Mouse (Mus musculus) mouse embryonic stem cell (cell line): ENCODE data around the gene Polr1d.

Experiments
- in situ Hi-C, 2 experiments: fragments of 300-500 bp; cut with MboI; formaldehyde crosslinking; loops; 1 replicate in 1 of 2; 3 replicates in 1 of 2; pipeline ENCODE4 v1.14.3; 2019 to 2020; ENCODE audit warnings: low sequenced_read_pairs in 2 of 2, low pct_unique_long_range_greater_than_20kb in 1 of 2, mixed read lengths in 1 of 2; ENCODE audit not compliant: unreplicated experiment in 1 of 2

Polr1d gene

DNA sequence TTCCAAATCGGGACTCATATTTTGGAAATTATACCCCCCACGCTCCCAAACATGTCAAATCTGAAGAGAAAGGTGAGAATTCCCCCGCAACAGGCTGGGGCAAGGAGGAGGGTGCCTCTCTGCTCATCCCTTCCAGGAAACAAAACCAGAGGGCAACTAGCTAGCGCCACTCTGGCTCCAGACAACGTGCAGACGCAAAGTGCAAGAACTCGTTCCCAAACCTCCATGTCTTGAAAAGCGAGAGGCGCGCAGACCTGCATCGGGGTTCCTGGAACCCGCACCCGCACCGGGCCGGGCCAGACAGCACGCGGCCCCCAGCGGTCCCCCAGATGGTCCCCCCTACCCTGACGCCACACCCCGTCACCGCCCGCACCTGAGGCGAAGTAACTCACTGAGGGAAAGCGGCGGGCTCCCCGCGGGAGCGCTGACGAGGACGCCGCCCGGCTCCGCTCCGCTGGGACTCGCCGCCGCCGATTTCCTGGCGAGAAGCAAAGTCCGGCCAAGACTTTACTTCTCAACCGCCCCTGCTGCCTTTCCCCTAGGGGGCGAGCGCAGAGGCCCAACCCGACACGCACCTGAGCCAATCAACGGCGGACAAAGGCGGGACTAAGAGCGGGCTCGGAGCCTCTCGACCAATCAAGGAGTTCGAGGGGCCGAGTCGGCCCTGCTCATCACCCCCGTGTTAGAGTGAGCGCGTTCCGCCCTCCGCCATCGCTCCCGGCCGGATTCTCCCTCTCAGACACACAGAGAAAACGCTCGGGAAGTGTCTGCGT is 638 bp upstream of the Polr1d start, which contains the start of gene Lnx2:
Lnx2 (minus strand) TSS at position 561 of the 773 bp plus-strand sequence.
- in situ Hi-C loops: no loop called here

GRCm38 (mm10) chr5:147077305-147078034 is 620 bp downstream of the Polr1d start:
- in situ Hi-C loops: no loop called here

GRCm38 (mm10) chr5:147078110-147078900 is 1.5 kb downstream of the Polr1d start:
- in situ Hi-C loops: no loop called here

DNA sequence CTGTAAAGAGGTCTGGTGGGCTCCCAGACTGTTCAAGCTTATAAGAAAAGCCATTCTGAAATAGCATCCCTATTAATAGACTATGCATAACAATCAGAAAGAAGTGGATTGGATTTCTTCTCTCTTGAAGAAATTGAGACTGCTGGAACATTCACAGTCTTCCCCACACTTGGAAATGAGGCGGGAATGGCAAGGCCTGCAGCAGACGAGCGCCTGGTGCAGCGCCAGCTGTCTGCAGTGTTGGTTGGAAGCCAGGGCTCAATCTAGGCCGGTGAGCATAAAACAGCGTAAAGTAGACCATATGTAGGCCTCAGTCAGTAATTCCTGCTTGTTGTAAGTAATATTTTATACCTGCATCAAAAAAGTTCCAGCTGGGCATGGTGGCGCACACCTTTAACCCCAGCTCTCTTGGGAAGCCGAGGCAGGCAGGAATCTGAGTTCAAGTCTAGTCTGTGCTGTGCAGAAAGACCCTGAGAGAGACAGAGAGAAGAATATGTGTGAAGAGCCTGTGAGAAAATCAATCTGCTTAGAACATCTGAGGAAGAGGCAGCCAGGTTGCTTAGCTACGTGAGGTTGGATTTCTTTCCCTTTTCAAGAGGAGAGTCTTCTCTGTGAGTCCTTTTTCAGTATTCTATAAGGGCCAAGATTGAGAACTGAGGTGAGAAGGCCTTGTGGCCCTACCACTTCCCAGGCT is 8.5 kb downstream of the Polr1d start:
- in situ Hi-C loops: no loop called here

DNA sequence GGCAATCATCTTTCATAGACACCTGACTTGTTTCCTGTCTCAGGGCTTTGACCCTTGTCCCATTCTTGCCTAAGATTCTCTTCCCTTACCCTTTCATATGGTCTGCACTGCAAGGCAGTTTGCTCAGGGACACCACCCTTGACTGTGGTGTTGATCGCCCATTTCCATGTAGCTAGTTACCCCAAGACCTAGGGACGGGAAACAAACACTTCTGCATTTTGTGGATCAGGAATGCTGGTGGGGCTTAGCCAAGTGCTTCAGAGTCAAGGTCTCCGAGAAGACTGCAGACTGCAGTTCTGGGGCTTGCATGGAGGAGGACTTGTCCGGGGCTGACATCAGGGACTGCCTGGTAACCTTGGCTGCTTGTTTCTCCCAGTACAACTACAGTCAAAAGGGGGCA is 10.0 kb downstream of the Polr1d start:
- in situ Hi-C loops: no loop called here

DNA sequence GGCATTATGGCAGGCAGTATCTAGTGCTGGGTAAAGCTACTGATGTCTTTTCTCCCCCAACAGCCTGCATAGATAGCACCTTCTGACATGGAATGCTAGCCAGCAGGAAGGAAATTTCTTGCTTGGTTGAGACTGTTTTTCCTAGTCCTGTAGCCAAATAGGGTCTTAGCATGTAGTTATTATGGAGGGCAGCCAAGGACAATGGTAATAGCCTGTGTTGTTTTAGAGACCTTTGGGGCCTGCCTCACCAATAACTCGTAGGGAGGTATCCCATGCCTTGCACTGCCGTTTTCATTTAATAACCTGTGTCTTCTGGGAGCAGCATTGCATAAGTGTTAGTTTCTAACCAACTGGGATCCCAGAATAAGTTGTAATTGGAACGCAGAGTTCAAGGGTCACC is 13.0 kb downstream of the Polr1d start:
- in situ Hi-C loops: no loop called here

GRCm38 (mm10) chr5:147090256-147090963 is 13.6 kb downstream of the Polr1d start:
- in situ Hi-C loops: no loop called here

DNA sequence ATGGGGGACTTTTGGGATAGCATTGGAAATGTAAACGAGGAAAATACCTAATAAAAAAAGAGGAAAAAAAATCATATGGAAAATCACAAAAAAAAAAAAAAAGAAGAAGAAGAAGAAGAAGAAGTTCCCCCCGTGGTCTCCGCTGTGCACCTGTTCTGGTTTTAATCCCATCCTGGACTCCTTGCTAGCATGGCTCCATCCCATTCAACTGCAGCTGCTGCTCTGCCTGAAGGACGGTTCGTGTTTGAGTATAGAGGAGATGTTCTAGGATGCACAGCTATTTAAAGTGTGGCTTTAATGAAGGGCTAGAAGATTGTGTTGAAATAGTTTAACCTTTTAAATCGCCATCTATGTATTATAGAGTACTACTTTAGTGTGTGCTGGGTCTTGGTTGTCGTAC is 15.6 kb downstream of the Polr1d start:
- in situ Hi-C loops: no loop called here

GRCm38 (mm10) chr5:147094296-147094695 is 17.4 kb downstream of the Polr1d start:
- in situ Hi-C loops: no loop called here

- in situ Hi-C loops: no loop called here
Measured at GRCm38 (mm10) chr5:147096586-147096985, 19.7 kb downstream of the Polr1d start.

- in situ Hi-C loops: no loop called here
Measured at GRCm38 (mm10) chr5:147098667-147099066, 21.8 kb downstream of the Polr1d start.

DNA sequence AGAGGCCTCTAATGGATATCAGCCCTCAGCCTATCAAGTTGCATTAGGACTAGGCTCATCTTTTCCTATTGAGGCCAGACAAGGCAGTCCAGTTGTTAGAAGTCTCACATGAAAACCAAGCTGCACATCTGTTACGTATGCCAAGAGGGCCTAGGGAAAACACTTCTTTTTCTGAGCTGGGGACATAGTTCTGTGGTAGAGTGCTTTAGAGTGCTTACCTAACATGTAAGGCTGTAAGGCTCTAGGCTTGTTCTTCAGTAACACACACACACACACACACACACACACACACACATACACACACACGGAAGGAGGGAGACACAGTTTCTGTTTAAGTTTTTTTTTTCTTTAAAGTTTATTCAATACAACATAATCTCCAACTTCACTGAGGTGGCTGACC is 23.3 kb downstream of the Polr1d start:
- in situ Hi-C loops: loop anchor here (25.0 kb wide), 2 partner anchors 388 to 413 kb away; no protein-coding TSS in a partner anchor

DNA sequence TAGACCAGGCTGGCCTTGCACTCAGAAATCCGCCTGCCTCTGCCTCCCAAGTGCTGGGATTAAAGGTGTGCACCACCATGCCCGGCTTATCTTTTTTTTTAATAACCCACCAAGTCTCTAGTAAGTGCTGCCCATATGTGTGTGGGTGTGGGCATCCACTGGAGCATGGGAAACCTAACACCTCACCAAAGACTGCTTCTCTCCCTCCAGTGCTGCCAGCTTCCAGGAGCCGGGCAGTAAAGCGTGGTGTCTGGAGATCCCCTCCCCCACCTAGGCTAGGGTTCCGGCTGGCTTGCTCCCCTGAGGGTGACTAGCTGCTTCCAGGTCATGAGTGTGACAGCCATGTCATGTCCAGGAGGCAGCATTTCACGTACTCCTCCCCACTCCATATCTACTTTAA is 25.4 kb downstream of the Polr1d start:
- in situ Hi-C loops: loop anchor here (25.0 kb wide), 2 partner anchors 390 to 415 kb away; no protein-coding TSS in a partner anchor

GRCm38 (mm10) chr5:147107276-147107675 is 30.4 kb downstream of the Polr1d start:
- in situ Hi-C loops: loop anchor here (25.0 kb wide), 2 partner anchors 395 to 420 kb away; no protein-coding TSS in a partner anchor

- in situ Hi-C loops: loop anchor here (25.0 kb wide), 2 partner anchors 397 to 422 kb away; no protein-coding TSS in a partner anchor
Measured at GRCm38 (mm10) chr5:147108861-147109591, 32.2 kb downstream of the Polr1d start.

GRCm38 (mm10) chr5:147114738-147115137 is 37.9 kb downstream of the Polr1d start:
- in situ Hi-C loops: loop anchor here (10.0 to 25.0 kb wide), 3 partner anchors 200 to 427 kb away; no protein-coding TSS in a partner anchor

DNA sequence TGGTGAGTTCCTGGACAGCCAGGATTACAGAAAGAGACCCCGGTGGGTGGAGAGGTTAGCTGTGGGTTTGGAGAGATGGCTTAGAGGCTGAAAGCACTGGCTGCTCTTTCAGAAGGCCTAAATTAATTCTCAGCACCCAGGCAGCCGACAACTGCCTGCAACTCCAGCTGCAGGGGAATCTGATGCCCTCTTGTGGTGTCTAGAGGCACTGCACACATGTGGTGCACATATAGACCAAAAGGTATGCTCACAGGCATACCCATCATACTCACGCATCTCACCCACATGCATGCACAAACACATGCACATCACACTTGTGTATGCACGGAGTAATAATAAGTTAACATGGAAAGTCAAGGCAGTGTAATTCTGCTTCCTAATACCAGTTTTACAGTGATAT is 38.8 kb downstream of the Polr1d start:
- in situ Hi-C loops: loop anchor here (10.0 to 25.0 kb wide), 3 partner anchors 201 to 428 kb away; no protein-coding TSS in a partner anchor
